Mouse (Mus musculus): ENCODE results near the gene Nuak2. TPM values are rescaled to one million over a fixed set of nuclear protein-coding genes. Genes with fewer than 3 reads are reported as not detected.

Gene Nuak2
- polyA plus RNA-seq, 1 experiment, result 4.7 TPM

- TF ChIP-seq POLR2A (IDR thresholded peaks at IDR 0.05; ENCODE audit: control insufficient read depth, low read depth, low read length), result no peak
- TF ChIP-seq CTCF (IDR thresholded peaks at IDR 0.05; ENCODE audit: control insufficient read depth, insufficient read depth, insufficient replicate concordance, low read depth, low read length), result no peak
- Histone ChIP-seq H3K4me1 (ENCODE audit: control insufficient read depth, insufficient read depth, low read length) (peaks cover 2% of the 10 kb centered on the region; the same call in 1 of the 2 replicates), H3K36me3 (ENCODE audit: control insufficient read depth, insufficient read depth, low read length) (no peaks in the 10 kb centered on the region), H3K27me3 (ENCODE audit: control insufficient read depth, insufficient read depth, low read length) (no peaks in the 10 kb centered on the region), H3K27ac (ENCODE audit: control insufficient read depth, insufficient read depth, low read depth, low read length) (no peak overlapping the region), H3K4me3 (ENCODE audit: control insufficient read depth, low read depth, low read length) (no peak overlapping the region)
Observed at GRCm38 (mm10) chr1:132328565-132328964, 12.6 kb downstream of the Nuak2 start.

GRCm38 (mm10) chr1:132329656-132330055 lies 13.7 kb downstream of the Nuak2 start:
- H3K36me3 ChIP-seq (ENCODE audit: control insufficient read depth, insufficient read depth, low read length), result no peaks in the 10 kb centered on the region
- H3K27ac ChIP-seq (ENCODE audit: control insufficient read depth, insufficient read depth, low read depth, low read length), result no peak overlapping the region
- TF ChIP-seq POLR2A (IDR thresholded peaks at IDR 0.05; ENCODE audit: control insufficient read depth, low read depth, low read length) (no peak), CTCF (IDR thresholded peaks at IDR 0.05; ENCODE audit: control insufficient read depth, insufficient read depth, insufficient replicate concordance, low read depth, low read length) (no peak)
- H3K4me1 ChIP-seq (ENCODE audit: control insufficient read depth, insufficient read depth, low read length), result peaks cover 2% of the 10 kb centered on the region; the same call in 1 of the 2 replicates
- H3K27me3 ChIP-seq (ENCODE audit: control insufficient read depth, insufficient read depth, low read length), result no peaks in the 10 kb centered on the region
- no peak overlapping the region for H3K4me3 ChIP-seq (ENCODE audit: control insufficient read depth, low read depth, low read length)

GRCm38 (mm10) chr1:132330397-132330796 lies 14.5 kb downstream of the Nuak2 start:
- no peak overlapping the region for H3K27ac ChIP-seq (ENCODE audit: control insufficient read depth, insufficient read depth, low read depth, low read length)

GRCm38 (mm10) chr1:132331283-132331682 lies 15.4 kb downstream of the Nuak2 start:
- Histone ChIP-seq H3K27me3 (ENCODE audit: control insufficient read depth, insufficient read depth, low read length) (no peaks in the 10 kb centered on the region), H3K36me3 (ENCODE audit: control insufficient read depth, insufficient read depth, low read length) (no peaks in the 10 kb centered on the region), H3K27ac (ENCODE audit: control insufficient read depth, insufficient read depth, low read depth, low read length) (no peak overlapping the region), H3K4me3 (ENCODE audit: control insufficient read depth, low read depth, low read length) (no peak overlapping the region), H3K4me1 (ENCODE audit: control insufficient read depth, insufficient read depth, low read length) (peaks cover 8% of the 10 kb centered on the region)
- TF ChIP-seq CTCF (IDR thresholded peaks at IDR 0.05; ENCODE audit: control insufficient read depth, insufficient read depth, insufficient replicate concordance, low read depth, low read length) (no peak), POLR2A (IDR thresholded peaks at IDR 0.05; ENCODE audit: control insufficient read depth, low read depth, low read length) (no peak)

More at GRCm38 (mm10) chr1:132330397-132330796, 14.5 kb downstream of the Nuak2 start:
- Histone ChIP-seq H3K27me3 (ENCODE audit: control insufficient read depth, insufficient read depth, low read length) (no peaks in the 10 kb centered on the region), H3K36me3 (ENCODE audit: control insufficient read depth, insufficient read depth, low read length) (no peaks in the 10 kb centered on the region), H3K4me1 (ENCODE audit: control insufficient read depth, insufficient read depth, low read length) (peaks cover 6% of the 10 kb centered on the region), H3K4me3 (ENCODE audit: control insufficient read depth, low read depth, low read length) (no peak overlapping the region)
- TF ChIP-seq CTCF (IDR thresholded peaks at IDR 0.05; ENCODE audit: control insufficient read depth, insufficient read depth, insufficient replicate concordance, low read depth, low read length) (no peak), POLR2A (IDR thresholded peaks at IDR 0.05; ENCODE audit: control insufficient read depth, low read depth, low read length) (no peak)

GRCm38 (mm10) chr1:132333201-132333600 lies 17.3 kb downstream of the Nuak2 start:
- TF ChIP-seq POLR2A (IDR thresholded peaks at IDR 0.05; ENCODE audit: control insufficient read depth, low read depth, low read length), result no peak
- no peak for TF ChIP-seq CTCF (IDR thresholded peaks at IDR 0.05; ENCODE audit: control insufficient read depth, insufficient read depth, insufficient replicate concordance, low read depth, low read length)
- Histone ChIP-seq H3K27ac (ENCODE audit: control insufficient read depth, insufficient read depth, low read depth, low read length) (no peak overlapping the region), H3K4me1 (ENCODE audit: control insufficient read depth, insufficient read depth, low read length) (peaks cover 8% of the 10 kb centered on the region), H3K36me3 (ENCODE audit: control insufficient read depth, insufficient read depth, low read length) (no peaks in the 10 kb centered on the region), H3K4me3 (ENCODE audit: control insufficient read depth, low read depth, low read length) (no peak overlapping the region), H3K27me3 (ENCODE audit: control insufficient read depth, insufficient read depth, low read length) (no peaks in the 10 kb centered on the region)

- Histone ChIP-seq H3K36me3 (ENCODE audit: control insufficient read depth, insufficient read depth, low read length) (no peaks in the 10 kb centered on the region), H3K4me1 (ENCODE audit: control insufficient read depth, insufficient read depth, low read length) (peaks cover 8% of the 10 kb centered on the region), H3K4me3 (ENCODE audit: control insufficient read depth, low read depth, low read length) (no peak overlapping the region), H3K27me3 (ENCODE audit: control insufficient read depth, insufficient read depth, low read length) (no peaks in the 10 kb centered on the region), H3K27ac (ENCODE audit: control insufficient read depth, insufficient read depth, low read depth, low read length) (peak overlapping the region; percentile 49)
- TF ChIP-seq CTCF (IDR thresholded peaks at IDR 0.05; ENCODE audit: control insufficient read depth, insufficient read depth, insufficient replicate concordance, low read depth, low read length) (no peak), POLR2A (IDR thresholded peaks at IDR 0.05; ENCODE audit: control insufficient read depth, low read depth, low read length) (no peak)
Observed at GRCm38 (mm10) chr1:132333675-132334141, 17.8 kb downstream of the Nuak2 start.

- Histone ChIP-seq H3K27me3 (ENCODE audit: control insufficient read depth, insufficient read depth, low read length) (no peaks in the 10 kb centered on the region), H3K4me1 (ENCODE audit: control insufficient read depth, insufficient read depth, low read length) (peaks cover 8% of the 10 kb centered on the region), H3K36me3 (ENCODE audit: control insufficient read depth, insufficient read depth, low read length) (no peaks in the 10 kb centered on the region), H3K27ac (ENCODE audit: control insufficient read depth, insufficient read depth, low read depth, low read length) (peak overlapping the region; percentile 49), H3K4me3 (ENCODE audit: control insufficient read depth, low read depth, low read length) (no peak overlapping the region)
- TF ChIP-seq POLR2A (IDR thresholded peaks at IDR 0.05; ENCODE audit: control insufficient read depth, low read depth, low read length) (no peak), CTCF (IDR thresholded peaks at IDR 0.05; ENCODE audit: control insufficient read depth, insufficient read depth, insufficient replicate concordance, low read depth, low read length) (no peak)
Observed at GRCm38 (mm10) chr1:132334178-132334801, 18.4 kb downstream of the Nuak2 start.

Data from testis, adult 2 months (tissue).